Mouse (Mus musculus) kidney, adult 2 months (tissue): ENCODE results near the gene 1190005I06Rik. TPM values are rescaled to one million over a fixed set of nuclear protein-coding genes. Genes with fewer than 3 reads are reported as not detected.
A peak's percentile ranks its signal among the peaks of the same experiment; 100 is the strongest.

ENCODE experiments used
- DNase-seq: peaks from one replicate; pipeline ENCODE4 v3.0.0; 2021
- H3K27ac ChIP-seq: fragments of 200-500 bp; 2 replicates; pipeline ENCODE4 v1.5.1; 2012; ENCODE audit warnings: low read depth, low read length, control low read depth, inconsistent platforms; ENCODE audit not compliant: insufficient read depth
- H3K27me3 ChIP-seq: fragments of 200-500 bp; replicated peaks from 2 replicates; pipeline ENCODE4 v1.6.1; 2012; ENCODE audit warnings: mild to moderate bottlenecking, moderate library complexity, low read length, inconsistent platforms; ENCODE audit not compliant: control insufficient read depth, insufficient read depth
- H3K36me3 ChIP-seq: fragments of 200-500 bp; 2 replicates; pipeline ENCODE4 v1.6.1; 2012; ENCODE audit warnings: mild to moderate bottlenecking, moderate library complexity, low read length, inconsistent platforms; ENCODE audit not compliant: control insufficient read depth, insufficient read depth
- H3K4me1 ChIP-seq: fragments of 200-500 bp; 2 replicates; pipeline ENCODE4 v1.6.1; 2011; ENCODE audit warnings: low read length; ENCODE audit not compliant: control insufficient read depth, insufficient read depth
- H3K4me3 ChIP-seq: fragments of 200-500 bp; 2 replicates; pipeline ENCODE4 v1.5.1; 2011; ENCODE audit warnings: mild to moderate bottlenecking, low read depth, low read length, control low read depth; ENCODE audit not compliant: insufficient read depth
- CTCF ChIP-seq: fragments of 200-500 bp; conservative IDR thresholded peaks from 2 replicates; pipeline ENCODE4 v1.5.1; 2011; ENCODE audit warnings: low read depth, mild to moderate bottlenecking, control low read depth, low read length, moderate library complexity, mixed read lengths; ENCODE audit not compliant: insufficient read depth, insufficient read length
- POLR2A ChIP-seq: fragments of 200-500 bp; IDR thresholded peaks from one replicate; pipeline ENCODE4 v1.6.1; 2011; ENCODE audit warnings: low read depth, low read length, control low read depth
- WGBS: fragments of 180-500 bp; shearing (Covaris S2); methylation state at CpG from one replicate; pipeline ENCODE4 v1.1.7; 2018; 5-methylcytosine and 5-hydroxymethylcytosine counted together
- polyA plus RNA-seq: library from polyadenylated mRNA; depleted of rRNA; stranded (reverse); fragments of >200 nt; gene quantifications from 2 replicates; pipeline ENCODE4 v1.2.3, GENCODE M21; 2012; rRNA removed

The 1190005I06Rik gene
- polyA plus RNA-seq, 1 experiment, result 6.8 TPM

DNA sequence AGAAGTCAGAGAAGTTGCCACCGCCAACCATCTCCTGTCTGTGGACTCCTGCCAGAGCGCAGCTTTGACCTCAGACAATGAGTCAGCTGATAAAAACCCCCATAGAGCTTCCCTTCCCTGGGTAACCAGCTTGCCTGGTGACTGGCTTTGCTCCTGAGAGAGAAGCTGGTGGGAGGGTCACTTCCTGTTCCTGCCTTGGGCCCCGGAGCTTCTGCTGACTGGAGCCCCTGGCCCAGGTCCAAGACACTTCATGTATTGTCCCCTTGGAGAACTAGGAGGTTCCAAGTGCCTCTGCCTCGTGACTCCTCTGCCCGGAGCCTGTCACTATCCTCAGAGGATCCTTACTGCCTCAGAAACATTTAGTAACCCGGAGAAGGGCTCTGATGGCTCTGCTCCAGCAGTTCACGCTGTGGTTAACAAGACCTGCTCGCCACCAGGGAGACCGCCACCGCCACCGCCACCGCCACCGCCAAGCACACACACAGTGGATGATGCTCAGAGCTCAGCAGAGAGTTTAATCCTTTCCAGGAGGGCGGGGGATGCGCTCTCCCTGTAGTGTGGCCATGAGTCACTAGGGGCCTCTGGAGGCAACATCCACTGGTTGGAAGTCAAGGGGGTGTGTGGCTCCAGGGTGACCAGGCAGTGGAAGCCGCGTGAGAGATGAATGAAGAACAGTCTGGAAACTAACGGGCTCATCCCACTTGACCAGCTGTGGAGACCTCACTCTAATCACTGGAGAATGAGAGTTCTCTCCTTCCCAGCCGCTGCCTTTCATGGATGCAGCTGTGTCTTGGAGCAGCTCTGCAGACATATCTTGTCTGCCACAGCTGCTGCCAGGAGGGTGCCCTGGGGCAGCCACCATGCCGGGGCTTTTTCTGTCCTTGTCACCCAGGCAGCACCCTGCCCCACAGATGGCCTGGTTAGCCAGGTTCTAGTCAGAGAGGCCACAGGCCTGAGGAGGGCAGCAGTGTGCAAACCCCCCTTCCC, 83.3 kb downstream of the 1190005I06Rik start:
- no peaks in the 10 kb centered on the region for H3K27me3 ChIP-seq
- H3K4me3 ChIP-seq, result no peak overlapping the region
- peak; percentile 96 for DNase-seq
- H3K4me1 ChIP-seq, result 0 out of 2 replicates have a peak, but pooled peaks cover 8% of the 10 kb centered on the region
- peak overlapping the region; percentile 32 for H3K27ac ChIP-seq
- 33% methylated on average over 20 of the region's 20 CpGs for WGBS
- no peaks in the 10 kb centered on the region for H3K36me3 ChIP-seq
- TF ChIP-seq CTCF, result no peak
- TF ChIP-seq POLR2A, result no peak

- no peaks in the 10 kb centered on the region for H3K36me3 ChIP-seq
- H3K4me1 ChIP-seq, result 0 out of 2 replicates have a peak, but pooled peaks cover 8% of the 10 kb centered on the region
- TF ChIP-seq POLR2A (no peak), CTCF (no peak)
- DNase-seq, result no peak
- H3K4me3 ChIP-seq, result no peak overlapping the region
- WGBS, result 34% methylated on average over 8 of the region's 8 CpGs
- peak overlapping the region; percentile 32; the same call in 1 of the 2 replicates for H3K27ac ChIP-seq
- H3K27me3 ChIP-seq, result no peaks in the 10 kb centered on the region
These were observed 84.1 kb downstream of the 1190005I06Rik start for GRCm38 (mm10) chr8:120563348-120563724.

DNA sequence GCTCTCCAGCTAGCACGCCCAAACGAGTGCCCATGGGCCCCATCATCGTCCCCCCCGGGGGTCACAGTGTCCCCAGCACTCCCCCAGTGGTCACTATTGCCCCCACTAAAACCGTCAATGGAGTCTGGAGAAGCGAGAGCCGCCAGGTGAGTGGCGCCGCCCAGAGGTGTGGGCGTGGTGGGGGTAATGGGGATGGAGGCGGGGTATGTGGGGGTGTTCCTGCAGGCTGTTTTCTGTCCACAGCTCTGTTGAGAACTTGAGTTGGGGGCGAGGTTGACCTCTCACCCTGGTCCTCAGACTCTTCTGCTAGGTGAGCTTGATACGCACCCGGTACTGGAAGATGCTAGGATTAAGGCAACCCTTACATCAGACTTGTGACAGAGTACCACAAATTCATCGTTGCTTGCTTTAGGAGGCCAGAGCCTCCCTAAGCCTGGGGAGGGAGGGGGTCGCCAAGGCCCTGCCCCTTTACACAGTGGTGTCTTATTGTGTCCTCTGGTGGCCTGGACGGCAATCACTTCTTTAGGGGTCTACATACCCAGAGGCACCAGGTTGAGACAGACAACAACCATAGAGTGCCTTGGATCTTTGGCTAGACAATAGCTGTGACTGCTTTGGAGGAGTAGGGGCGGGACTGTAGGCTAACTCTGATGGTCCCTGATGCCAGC, 84.6 kb downstream of the 1190005I06Rik start:
- no peak for DNase-seq
- no peak for TF ChIP-seq CTCF
- no peak for TF ChIP-seq POLR2A
- Histone ChIP-seq H3K36me3 (no peaks in the 10 kb centered on the region), H3K4me1 (0 out of 2 replicates have a peak, but pooled peaks cover 8% of the 10 kb centered on the region), H3K27ac (peak overlapping the region; percentile 32; the same call in 1 of the 2 replicates), H3K27me3 (no peaks in the 10 kb centered on the region), H3K4me3 (no peak overlapping the region)
- WGBS, result 87% methylated on average over 18 of the region's 18 CpGs

DNA sequence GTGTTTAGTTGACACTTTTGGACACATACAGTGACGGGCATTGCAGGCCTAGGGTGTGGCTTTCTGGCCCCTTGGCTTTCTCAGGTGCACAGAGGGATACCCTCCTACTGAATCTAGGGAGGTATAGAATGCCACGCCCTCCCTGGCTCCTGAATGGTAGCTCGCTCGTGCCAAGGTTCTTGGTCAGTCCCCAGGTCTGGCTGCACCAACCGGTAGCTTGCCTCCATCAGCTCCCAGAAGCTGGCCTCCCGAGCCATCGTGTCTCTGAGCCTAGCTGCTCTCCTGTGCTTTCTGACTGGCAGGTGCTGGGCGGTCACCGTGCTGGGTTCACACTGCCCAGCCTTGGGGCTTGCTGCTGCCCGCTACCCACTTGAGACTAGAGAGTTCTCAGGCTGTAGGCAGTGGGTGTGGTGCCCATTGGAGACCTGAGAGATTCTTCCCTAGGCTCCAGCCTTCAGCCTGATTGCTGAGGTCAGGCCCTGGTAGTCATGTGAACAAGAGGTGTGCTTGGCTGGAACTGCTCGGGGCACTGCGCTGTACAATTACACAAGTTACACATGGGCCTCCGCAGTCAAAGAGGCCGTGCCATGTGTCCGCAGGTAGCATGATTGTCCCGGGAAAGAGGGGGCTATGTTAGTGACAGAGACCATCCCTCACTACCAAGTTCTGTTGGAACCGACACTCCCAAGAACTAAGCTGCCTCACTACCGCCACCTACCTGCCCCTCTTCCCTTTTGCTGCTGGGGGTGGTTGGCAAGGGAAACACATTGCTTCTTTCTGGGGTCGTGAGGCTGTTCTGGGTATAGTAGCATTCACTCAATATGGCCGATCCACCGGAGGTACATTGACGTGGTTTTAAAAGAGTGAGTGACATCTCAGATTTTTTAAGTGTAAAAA, 85.6 kb downstream of the 1190005I06Rik start:
- Histone ChIP-seq H3K36me3 (no peaks in the 10 kb centered on the region), H3K4me3 (no peak overlapping the region), H3K27ac (no peak overlapping the region), H3K4me1 (0 out of 2 replicates have a peak, but pooled peaks cover 8% of the 10 kb centered on the region), H3K27me3 (no peaks in the 10 kb centered on the region)
- 79% methylated on average over 22 of the region's 22 CpGs for WGBS
- peak; percentile 58 for TF ChIP-seq CTCF
- no peak for TF ChIP-seq POLR2A
- DNase-seq, result no peak

DNA sequence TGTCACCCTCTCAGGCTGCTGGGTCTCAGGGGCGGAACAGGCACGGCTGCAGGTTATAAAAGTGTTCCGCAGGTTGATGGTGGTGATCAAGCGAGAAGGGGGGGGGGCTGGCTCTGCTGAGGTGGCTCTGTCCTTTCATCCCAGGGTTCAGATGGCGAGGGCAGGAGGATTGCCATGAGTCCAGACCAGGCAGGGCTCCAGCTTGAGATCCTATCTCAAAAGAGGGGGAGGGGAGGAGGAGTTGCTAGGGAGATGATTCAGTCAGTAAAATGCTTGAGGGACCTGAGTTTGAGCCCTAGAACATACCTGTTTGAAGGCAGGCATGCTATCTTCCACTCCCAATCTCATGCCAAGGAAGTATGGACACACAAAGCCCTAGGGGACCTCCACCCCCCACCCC, 86.9 kb downstream of the 1190005I06Rik start:
- 86% methylated on average over 5 of the region's 5 CpGs for WGBS
- no peak overlapping the region for H3K4me3 ChIP-seq
- H3K36me3 ChIP-seq, result no peaks in the 10 kb centered on the region
- no peak for DNase-seq
- H3K27me3 ChIP-seq, result no peaks in the 10 kb centered on the region
- H3K4me1 ChIP-seq, result 0 out of 2 replicates have a peak, but pooled peaks cover 8% of the 10 kb centered on the region
- no peak overlapping the region for H3K27ac ChIP-seq
- TF ChIP-seq POLR2A (no peak), CTCF (no peak)

- Histone ChIP-seq H3K4me1 (0 out of 2 replicates have a peak, but pooled peaks cover 8% of the 10 kb centered on the region), H3K36me3 (no peaks in the 10 kb centered on the region), H3K4me3 (no peak overlapping the region), H3K27me3 (no peaks in the 10 kb centered on the region), H3K27ac (no peak overlapping the region)
- TF ChIP-seq POLR2A (no peak), CTCF (no peak; the same call in 1 of the 2 replicates)
- WGBS, result 80% methylated on average over 11 of the region's 11 CpGs
- DNase-seq, result no peak
These were observed 87.8 kb downstream of the 1190005I06Rik start for GRCm38 (mm10) chr8:120559654-120560053.

Other genes starting within 250 kb of the 1190005I06Rik start
- gene Gins2, start 58.3 kb downstream of the 1190005I06Rik start, polyA plus RNA-seq, result 6.4 and 6.9 TPM in 2 replicates
- 1.6 TPM in 1 of 2 replicates, not detected in the other for gene Gm27021, start 20.4 kb upstream of the 1190005I06Rik start, polyA plus RNA-seq
- gene Cox4i1, start 20.6 kb upstream of the 1190005I06Rik start, polyA plus RNA-seq, result 2,823 and 3,733 TPM in 2 replicates
- 67.0 and 67.8 TPM in 2 replicates for gene Emc8, start 20.9 kb upstream of the 1190005I06Rik start, polyA plus RNA-seq
- gene Irf8, start 88.7 kb upstream of the 1190005I06Rik start, polyA plus RNA-seq, result 12.3 and 16.7 TPM in 2 replicates